Mouse (Mus musculus) testis, adult 2 months (tissue): ENCODE data around the gene Olfr70. TPM values are rescaled to one million over a fixed set of nuclear protein-coding genes. Genes with fewer than 3 reads are reported as not detected.

Experiments used
- H3K27ac ChIP-seq: fragments of 200-500 bp; 2 replicates; pipeline ENCODE4 v1.5.1; 2012; ENCODE audit warnings: low read depth, low read length; ENCODE audit not compliant: control insufficient read depth, insufficient read depth
- H3K27me3 ChIP-seq: fragments of 200-500 bp; 2 replicates; pipeline ENCODE4 v1.6.1; 2012; ENCODE audit warnings: mild to moderate bottlenecking, low read length, moderate library complexity; ENCODE audit not compliant: control insufficient read depth, insufficient read depth
- H3K36me3 ChIP-seq: fragments of 200-500 bp; 2 replicates; pipeline ENCODE4 v1.6.1; 2012; ENCODE audit warnings: mild to moderate bottlenecking, low read length; ENCODE audit not compliant: control insufficient read depth, insufficient read depth
- H3K4me1 ChIP-seq: fragments of 200-500 bp; 2 replicates; pipeline ENCODE4 v1.6.1; 2012; ENCODE audit warnings: low read length; ENCODE audit not compliant: control insufficient read depth, insufficient read depth
- H3K4me3 ChIP-seq: fragments of 200-500 bp; 2 replicates; pipeline ENCODE4 v1.5.1; 2012; ENCODE audit warnings: low read depth, mild to moderate bottlenecking, low read length, moderate library complexity, mixed read lengths; ENCODE audit not compliant: control insufficient read depth
- CTCF ChIP-seq: fragments of 200-500 bp; IDR thresholded peaks from 2 replicates; pipeline ENCODE4 v1.5.1; 2012; ENCODE audit warnings: low read depth, mild to moderate bottlenecking, inconsistent platforms, low read length, moderate library complexity; ENCODE audit not compliant: control insufficient read depth, insufficient read depth, insufficient replicate concordance
- POLR2A ChIP-seq: fragments of 200-500 bp; IDR thresholded peaks from 2 replicates; pipeline ENCODE4 v1.6.1; 2012; ENCODE audit warnings: low read depth, mild to moderate bottlenecking, inconsistent platforms, low read length, moderate library complexity; ENCODE audit not compliant: control insufficient read depth
- polyA plus RNA-seq: library from polyadenylated mRNA; depleted of rRNA; stranded (reverse); fragments of >200 nt; gene quantifications from 2 replicates; pipeline ENCODE4 v1.2.3, GENCODE M21; 2012

Gene Olfr70
- polyA plus RNA-seq, 1 experiment: not detected

DNA sequence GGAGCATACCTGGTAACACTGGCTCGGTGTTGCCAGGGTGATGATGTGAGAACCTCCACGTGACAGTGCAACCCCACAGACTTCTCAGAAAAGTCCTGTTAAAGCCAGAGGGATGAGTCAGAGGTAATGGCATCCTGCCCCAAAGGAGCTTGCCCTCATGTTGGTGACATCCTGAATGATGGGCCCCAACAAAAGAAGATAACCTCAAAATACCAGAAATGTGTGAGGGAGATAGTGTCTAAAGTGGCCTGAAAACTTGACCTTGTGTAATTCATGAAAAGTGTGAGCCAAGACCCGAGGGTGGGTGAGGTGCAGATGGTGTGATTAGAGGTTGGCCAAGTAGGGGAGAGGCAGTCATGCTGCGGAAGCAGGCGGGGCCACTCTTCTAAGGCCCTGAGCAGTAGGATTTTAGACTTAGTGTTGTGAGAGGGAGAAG lies 6.8 kb downstream of the Olfr70 start:
- H3K27me3 ChIP-seq: no peaks in the 10 kb centered on the region
- H3K27ac ChIP-seq: no peak overlapping the region
- H3K4me3 ChIP-seq: no peak overlapping the region
- no peaks in the 10 kb centered on the region; the same call in 1 of the 2 replicates for H3K36me3 ChIP-seq
- H3K4me1 ChIP-seq: no peaks in the 10 kb centered on the region
- no peak for TF ChIP-seq POLR2A
- no peak for TF ChIP-seq CTCF

GRCm38 (mm10) chr4:43691026-43691425 lies 9.6 kb downstream of the Olfr70 start:
- Histone ChIP-seq H3K4me1 (no peaks in the 10 kb centered on the region), H3K27me3 (no peaks in the 10 kb centered on the region), H3K36me3 (no peaks in the 10 kb centered on the region; the same call in 1 of the 2 replicates), H3K27ac (no peak overlapping the region), H3K4me3 (no peak overlapping the region)
- TF ChIP-seq CTCF: no peak
- no peak for TF ChIP-seq POLR2A

GRCm38 (mm10) chr4:43690021-43690420 lies 10.6 kb downstream of the Olfr70 start:
- TF ChIP-seq POLR2A (no peak), CTCF (no peak)
- Histone ChIP-seq H3K4me1 (no peaks in the 10 kb centered on the region), H3K4me3 (no peak overlapping the region), H3K27me3 (no peaks in the 10 kb centered on the region), H3K36me3 (peaks cover 2% of the 10 kb centered on the region; the same call in 1 of the 2 replicates), H3K27ac (no peak overlapping the region)

DNA sequence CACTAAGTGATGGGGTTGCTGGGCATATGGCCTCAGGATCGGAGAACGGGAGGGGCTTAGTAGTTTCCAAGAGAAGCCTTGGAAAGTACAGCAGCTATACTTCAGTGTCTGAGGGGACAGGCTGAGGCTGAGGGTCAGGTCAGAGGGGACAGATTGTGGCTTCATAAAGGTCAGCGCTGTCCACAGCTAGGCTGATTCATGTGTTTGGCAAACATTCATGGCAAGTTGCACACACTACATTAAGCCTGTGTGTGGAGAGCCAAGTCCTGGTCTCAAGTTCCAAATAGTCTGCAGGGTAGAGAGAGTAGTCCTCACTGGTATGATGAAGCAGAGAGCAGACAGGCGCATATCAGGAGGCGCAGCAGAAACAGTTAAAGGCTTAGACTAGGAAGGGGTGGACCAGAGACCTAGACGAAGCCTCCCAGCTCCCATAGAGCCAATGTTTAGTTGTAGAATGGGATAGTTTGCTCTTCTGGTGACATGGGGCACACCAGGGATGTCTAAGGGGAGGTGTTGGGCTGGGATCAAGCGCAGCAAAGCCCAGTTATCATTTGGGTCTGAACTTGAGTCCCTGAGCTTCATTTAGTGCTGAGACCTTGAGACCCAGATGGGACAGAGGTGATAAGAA lies 21.1 kb downstream of the Olfr70 start:
- H3K27me3 ChIP-seq: no peaks in the 10 kb centered on the region
- H3K4me3 ChIP-seq: no peak overlapping the region
- no peaks in the 10 kb centered on the region for H3K4me1 ChIP-seq
- no peak overlapping the region for H3K27ac ChIP-seq
- TF ChIP-seq POLR2A (no peak), CTCF (no peak)
- H3K36me3 ChIP-seq: no peaks in the 10 kb centered on the region; the same call in 1 of the 2 replicates

DNA sequence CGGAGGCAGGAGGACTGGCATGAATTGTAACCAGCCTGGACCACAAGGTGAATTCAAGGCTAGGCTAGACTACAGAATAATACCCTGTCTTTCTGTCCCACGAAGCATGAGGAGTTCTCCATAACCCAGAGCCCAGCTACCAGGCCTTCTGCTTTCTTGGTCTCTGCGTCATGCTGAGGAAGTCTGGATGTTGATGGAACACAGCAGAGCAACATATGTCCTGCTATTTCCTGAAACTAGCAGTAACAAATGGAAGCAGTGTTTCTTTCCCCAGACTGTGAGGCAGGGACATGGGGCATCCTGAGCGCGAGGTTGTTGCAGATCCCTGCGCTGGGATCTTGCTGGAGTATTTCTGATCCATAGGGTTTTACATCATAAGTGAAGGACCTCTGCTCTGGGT lies 22.1 kb downstream of the Olfr70 start:
- Histone ChIP-seq H3K4me3 (no peak overlapping the region), H3K36me3 (no peaks in the 10 kb centered on the region; the same call in none of the 2 replicates), H3K27me3 (no peaks in the 10 kb centered on the region), H3K27ac (no peak overlapping the region), H3K4me1 (no peaks in the 10 kb centered on the region)
- TF ChIP-seq POLR2A: no peak
- TF ChIP-seq CTCF: no peak

GRCm38 (mm10) chr4:43675608-43676007 lies 25.0 kb downstream of the Olfr70 start:
- Histone ChIP-seq H3K4me1 (no peaks in the 10 kb centered on the region), H3K4me3 (no peak overlapping the region), H3K27me3 (no peaks in the 10 kb centered on the region), H3K27ac (no peak overlapping the region), H3K36me3 (no peaks in the 10 kb centered on the region; the same call in none of the 2 replicates)
- TF ChIP-seq POLR2A (no peak), CTCF (no peak)

DNA sequence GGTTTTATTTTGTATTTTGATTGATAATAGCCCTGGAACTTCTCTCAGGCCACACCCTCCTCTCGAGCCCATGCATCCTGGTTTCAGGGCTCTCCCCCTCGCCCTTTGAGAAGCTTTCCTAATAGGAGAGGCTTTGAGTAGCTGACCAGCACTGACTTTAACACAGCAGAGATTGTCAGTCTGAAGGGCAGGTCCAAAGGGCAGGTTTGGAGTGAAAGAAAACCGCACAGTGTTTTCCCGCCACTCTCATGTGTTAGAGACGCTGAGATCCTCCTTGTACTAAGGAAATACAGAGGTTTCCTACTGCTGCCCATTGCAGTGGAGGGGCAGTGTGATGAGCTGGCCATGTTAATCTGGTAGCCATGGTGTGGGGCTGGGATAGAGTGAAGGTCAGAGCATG lies 25.6 kb downstream of the Olfr70 start:
- TF ChIP-seq CTCF (no peak), POLR2A (no peak)
- Histone ChIP-seq H3K4me1 (peaks cover 1% of the 10 kb centered on the region), H3K27ac (no peak overlapping the region), H3K36me3 (no peaks in the 10 kb centered on the region; the same call in none of the 2 replicates), H3K4me3 (no peak overlapping the region), H3K27me3 (no peaks in the 10 kb centered on the region)
